Mouse (Mus musculus) kidney, adult 2 months (tissue): ENCODE results near the gene Wdr45. TPM values are rescaled to one million over a fixed set of nuclear protein-coding genes. Genes with fewer than 3 reads are reported as not detected.

Experiments
- DNase-seq: peaks from one replicate; pipeline ENCODE4 v3.0.0; 2021
- H3K27ac ChIP-seq: fragments of 200-500 bp; 2 replicates; pipeline ENCODE4 v1.5.1; 2012; ENCODE audit warnings: low read depth, low read length, control low read depth, inconsistent platforms; ENCODE audit not compliant: insufficient read depth
- H3K27me3 ChIP-seq: fragments of 200-500 bp; replicated peaks from 2 replicates; pipeline ENCODE4 v1.6.1; 2012; ENCODE audit warnings: mild to moderate bottlenecking, moderate library complexity, low read length, inconsistent platforms; ENCODE audit not compliant: control insufficient read depth, insufficient read depth
- H3K36me3 ChIP-seq: fragments of 200-500 bp; 2 replicates; pipeline ENCODE4 v1.6.1; 2012; ENCODE audit warnings: mild to moderate bottlenecking, moderate library complexity, low read length, inconsistent platforms; ENCODE audit not compliant: control insufficient read depth, insufficient read depth
- H3K4me1 ChIP-seq: fragments of 200-500 bp; 2 replicates; pipeline ENCODE4 v1.6.1; 2011; ENCODE audit warnings: low read length; ENCODE audit not compliant: control insufficient read depth, insufficient read depth
- H3K4me3 ChIP-seq: fragments of 200-500 bp; 2 replicates; pipeline ENCODE4 v1.5.1; 2011; ENCODE audit warnings: mild to moderate bottlenecking, low read depth, low read length, control low read depth; ENCODE audit not compliant: insufficient read depth
- CTCF ChIP-seq: fragments of 200-500 bp; conservative IDR thresholded peaks from 2 replicates; pipeline ENCODE4 v1.5.1; 2011; ENCODE audit warnings: low read depth, mild to moderate bottlenecking, control low read depth, low read length, moderate library complexity, mixed read lengths; ENCODE audit not compliant: insufficient read depth, insufficient read length
- POLR2A ChIP-seq: fragments of 200-500 bp; IDR thresholded peaks from one replicate; pipeline ENCODE4 v1.6.1; 2011; ENCODE audit warnings: low read depth, low read length, control low read depth
- WGBS: fragments of 180-500 bp; shearing (Covaris S2); methylation state at CpG from one replicate; pipeline ENCODE4 v1.1.7; 2018; 5-methylcytosine and 5-hydroxymethylcytosine counted together
- polyA plus RNA-seq: library from polyadenylated mRNA; depleted of rRNA; stranded (reverse); fragments of >200 nt; gene quantifications from 2 replicates; pipeline ENCODE4 v1.2.3, GENCODE M21; 2012

Gene Wdr45
- polyA plus RNA-seq, 1 experiment, result 73.1 TPM

GRCm38 (mm10) chrX:7673578-7674281 lies 40.4 kb upstream of the Wdr45 start:
- Histone ChIP-seq H3K27ac (peak overlapping the region; percentile 39; the same call in 1 of the 2 replicates), H3K4me3 (no peak overlapping the region), H3K36me3 (no peaks in the 10 kb centered on the region), H3K27me3 (no peaks in the 10 kb centered on the region), H3K4me1 (peaks cover 2% of the 10 kb centered on the region; the same call in 1 of the 2 replicates)
- no peak for DNase-seq
- WGBS, result 58% methylated on average over 12 of the region's 12 CpGs
- TF ChIP-seq POLR2A, result no peak

DNA sequence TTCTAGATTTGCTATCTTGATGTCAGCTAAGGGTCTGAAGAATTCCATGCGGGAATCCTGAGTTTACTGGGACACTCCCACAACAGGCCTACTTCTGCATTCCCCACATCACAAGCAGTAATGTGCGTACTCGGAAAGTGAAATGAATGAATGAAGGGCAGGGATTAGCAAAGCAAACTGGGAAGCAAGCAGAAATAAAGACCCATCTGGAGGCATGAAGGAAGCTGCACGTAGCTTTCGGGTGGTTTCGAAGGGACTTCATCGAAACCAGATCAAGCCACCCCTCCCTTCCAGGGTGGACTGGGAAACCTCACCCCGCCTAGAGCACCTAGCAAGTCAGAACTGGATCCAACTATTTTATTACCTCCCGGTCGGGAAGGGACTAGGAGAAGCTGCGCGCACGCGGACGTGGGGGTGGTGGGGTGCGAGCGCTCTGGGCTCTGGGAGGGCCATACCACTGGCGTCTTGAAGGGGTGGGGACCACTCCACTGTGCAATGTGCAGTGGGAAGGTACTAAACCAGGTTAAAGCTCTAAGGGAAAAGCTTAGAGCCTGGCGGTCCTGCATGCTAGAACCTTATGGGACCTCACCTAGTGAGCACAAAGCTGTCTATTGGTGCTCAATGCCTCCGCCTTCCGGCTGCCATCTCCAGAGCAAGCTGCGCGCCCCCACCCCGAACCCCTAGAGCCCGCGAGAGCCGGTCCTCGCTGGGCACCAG lies 39.7 kb upstream of the Wdr45 start:
- TF ChIP-seq CTCF (no peak), POLR2A (no peak)
- peak overlapping the region; percentile 39; the same call in 1 of the 2 replicates for H3K27ac ChIP-seq
- no peaks in the 10 kb centered on the region for H3K36me3 ChIP-seq
- peaks cover 2% of the 10 kb centered on the region; the same call in 1 of the 2 replicates for H3K4me1 ChIP-seq
- H3K27me3 ChIP-seq, result no peaks in the 10 kb centered on the region
- DNase-seq, result peak; percentile 33
- 25% methylated on average over 28 of the region's 28 CpGs for WGBS
- no peak overlapping the region; the same call in 1 of the 2 replicates for H3K4me3 ChIP-seq

- no peak for DNase-seq
- Histone ChIP-seq H3K4me1 (peaks cover 2% of the 10 kb centered on the region; the same call in 1 of the 2 replicates), H3K36me3 (no peaks in the 10 kb centered on the region), H3K27ac (no peak overlapping the region), H3K4me3 (no peak overlapping the region), H3K27me3 (no peaks in the 10 kb centered on the region)
- WGBS, result 20% methylated on average over 10 of the region's 10 CpGs
- TF ChIP-seq POLR2A, result no peak
- TF ChIP-seq CTCF, result no peak
These were observed 39.1 kb upstream of the Wdr45 start for GRCm38 (mm10) chrX:7675001-7675380.

DNA sequence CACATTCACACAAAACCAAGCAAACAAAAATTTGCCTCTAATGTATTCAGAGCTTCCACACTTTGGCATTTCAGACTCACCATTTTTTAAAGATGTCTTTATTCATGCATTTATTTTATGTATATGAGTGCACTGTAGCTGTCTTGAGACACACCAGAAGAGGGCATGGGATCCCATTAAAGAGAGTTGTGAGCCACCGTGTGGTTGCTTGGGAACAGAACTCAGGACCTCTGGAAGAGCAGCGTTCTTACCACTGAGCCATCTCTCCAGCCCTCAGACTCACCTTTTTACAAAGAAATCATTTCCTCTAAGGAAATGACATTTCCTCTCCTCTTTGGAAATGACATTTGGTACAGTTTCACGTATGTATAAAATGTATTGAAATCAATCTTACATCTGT lies 35.1 kb upstream of the Wdr45 start:
- WGBS, result 32% methylated on average over 3 of the region's 3 CpGs
- H3K36me3 ChIP-seq, result no peaks in the 10 kb centered on the region
- no peaks in the 10 kb centered on the region for H3K4me1 ChIP-seq
- TF ChIP-seq CTCF, result no peak
- no peak for TF ChIP-seq POLR2A
- H3K4me3 ChIP-seq, result no peak overlapping the region
- no peaks in the 10 kb centered on the region for H3K27me3 ChIP-seq
- no peak for DNase-seq
- H3K27ac ChIP-seq, result no peak overlapping the region

DNA sequence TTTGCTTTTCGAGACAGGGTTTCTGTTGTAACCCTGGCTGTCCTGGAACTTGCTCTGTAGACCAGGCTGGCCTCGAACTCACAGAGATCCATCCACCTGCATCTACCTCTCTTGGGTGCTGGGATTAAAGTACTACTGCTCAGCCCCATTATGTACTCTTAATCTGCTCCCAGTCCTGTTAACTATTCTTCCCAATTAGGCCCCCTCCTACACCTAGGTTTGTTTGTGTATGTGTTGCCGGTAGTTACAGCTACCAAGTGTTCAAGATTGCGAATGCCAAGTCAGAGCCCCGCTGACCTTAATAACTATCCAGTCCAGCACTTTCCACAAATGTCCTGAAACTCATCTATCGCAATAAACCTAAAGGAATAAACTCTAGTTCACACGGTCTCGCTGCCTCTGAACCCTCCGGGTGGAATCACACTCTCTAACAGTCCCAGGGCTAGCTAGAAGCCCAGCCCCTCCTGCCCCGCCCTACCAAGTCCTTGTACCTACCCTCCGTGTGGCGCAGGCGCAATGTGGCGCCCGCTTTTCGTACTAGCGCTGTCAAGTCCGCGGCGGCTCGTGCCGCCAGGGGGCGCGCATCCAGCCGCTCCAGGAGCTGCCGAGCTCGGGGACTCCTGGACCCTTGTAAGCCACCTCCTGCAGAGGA lies 34.6 kb upstream of the Wdr45 start:
- H3K36me3 ChIP-seq, result no peaks in the 10 kb centered on the region
- H3K4me3 ChIP-seq, result peak overlapping the region; percentile 49
- H3K27ac ChIP-seq, result peak overlapping the region; percentile 81; the same call in 1 of the 2 replicates
- 10% methylated on average over 15 of the region's 27 CpGs for WGBS
- TF ChIP-seq POLR2A, result no peak
- TF ChIP-seq CTCF, result peak; percentile 65
- peak; percentile 96 for DNase-seq
- no peaks in the 10 kb centered on the region for H3K27me3 ChIP-seq
- H3K4me1 ChIP-seq, result no peaks in the 10 kb centered on the region

GRCm38 (mm10) chrX:7680057-7680412 lies 34.1 kb upstream of the Wdr45 start:
- DNase-seq, result no peak
- H3K4me3 ChIP-seq, result peak overlapping the region; percentile 41
- 10% methylated on average over 12 of the region's 12 CpGs for WGBS
- TF ChIP-seq POLR2A (no peak), CTCF (no peak)
- H3K36me3 ChIP-seq, result no peaks in the 10 kb centered on the region
- H3K27ac ChIP-seq, result peak overlapping the region; percentile 74
- no peaks in the 10 kb centered on the region for H3K27me3 ChIP-seq
- H3K4me1 ChIP-seq, result no peaks in the 10 kb centered on the region

GRCm38 (mm10) chrX:7680864-7681263 lies 33.3 kb upstream of the Wdr45 start, which contains the start of gene Magix:
Gene Magix, minus strand, starts transcription at chrX:7681251.
- peak within 1 kb of the TSS; percentile 74 for H3K27ac ChIP-seq
- no peaks in the 10 kb centered on the region for H3K27me3 ChIP-seq
- peak within 1 kb of the TSS; percentile 41 for H3K4me3 ChIP-seq
- TF ChIP-seq POLR2A, result no peak
- DNase-seq, result peak; percentile 81
- H3K4me1 ChIP-seq, result no peaks in the 10 kb centered on the region
- WGBS, result 28% methylated on average over 14 of the region's 14 CpGs
- no peaks in the 10 kb centered on the region for H3K36me3 ChIP-seq
